Mouse (Mus musculus) ovary, adult 18-20 months (tissue): ENCODE measurements around the gene Chrnb1.

Experiments used
- DNase-seq: peaks from one replicate; pipeline ENCODE4 v3.0.0; 2022; ENCODE audit warnings: low spot score, mixed read lengths

Chrnb1 gene

GRCm38 (mm10) chr11:69795168-69795982, at the start of gene Chrnb1:
Gene Chrnb1 (minus strand): TSS chr11:69795943.
- peak; percentile 96 for DNase-seq

- no peak for DNase-seq
These were observed 43.0 kb upstream of the Chrnb1 start for GRCm38 (mm10) chr11:69838714-69839104.

- DNase-seq, result peak; percentile 96
These were observed 42.4 kb upstream of the Chrnb1 start, which contains the start of gene Tmem256 for GRCm38 (mm10) chr11:69837952-69838713. Gene Tmem256 (plus strand): TSS chr11:69838514.

- DNase-seq, result no peak
These were observed 41.8 kb upstream of the Chrnb1 start, which contains the start of gene Nlgn2 for GRCm38 (mm10) chr11:69837604-69837951. Gene Nlgn2 (minus strand): TSS chr11:69837784.

- DNase-seq, result no peak
These were observed 41.2 kb upstream of the Chrnb1 start for GRCm38 (mm10) chr11:69836703-69837576.

GRCm38 (mm10) chr11:69835966-69836335, 40.2 kb upstream of the Chrnb1 start:
- no peak for DNase-seq

- no peak for DNase-seq
These were observed 39.7 kb upstream of the Chrnb1 start for GRCm38 (mm10) chr11:69835326-69835965.

GRCm38 (mm10) chr11:69834001-69834549, 38.3 kb upstream of the Chrnb1 start:
- DNase-seq, result no peak

GRCm38 (mm10) chr11:69833554-69833953, 37.8 kb upstream of the Chrnb1 start:
- no peak for DNase-seq

- no peak for DNase-seq
These were observed 33.1 kb upstream of the Chrnb1 start for GRCm38 (mm10) chr11:69828832-69829231.

GRCm38 (mm10) chr11:69823456-69823855, 27.7 kb upstream of the Chrnb1 start:
- no peak for DNase-seq

GRCm38 (mm10) chr11:69822080-69822479, 26.3 kb upstream of the Chrnb1 start, which contains the start of gene Spem1:
Gene Spem1 (minus strand): TSS chr11:69822180.
- no peak for DNase-seq

GRCm38 (mm10) chr11:69818871-69819270, 23.1 kb upstream of the Chrnb1 start:
- DNase-seq, result no peak

- no peak for DNase-seq
These were observed 22.6 kb upstream of the Chrnb1 start, which contains the start of gene Spem2 for GRCm38 (mm10) chr11:69818365-69818764. Gene Spem2 (minus strand): TSS chr11:69818465.

GRCm38 (mm10) chr11:69816520-69816919, 20.8 kb upstream of the Chrnb1 start:
- DNase-seq, result no peak

GRCm38 (mm10) chr11:69815155-69815554, 19.4 kb upstream of the Chrnb1 start, which contains the start of gene Gm39566:
Gene Gm39566 (minus strand): TSS chr11:69815298.
- no peak for DNase-seq

GRCm38 (mm10) chr11:69810280-69810679, 14.5 kb upstream of the Chrnb1 start:
- DNase-seq, result no peak

- no peak for DNase-seq
These were observed 11.9 kb upstream of the Chrnb1 start for GRCm38 (mm10) chr11:69807641-69808040.

- no peak for DNase-seq
These were observed 10.6 kb upstream of the Chrnb1 start for GRCm38 (mm10) chr11:69806378-69806777.

GRCm38 (mm10) chr11:69804972-69805909, 9.5 kb upstream of the Chrnb1 start, which contains the start of gene Tmem102:
Gene Tmem102 (minus strand): TSS chr11:69805624.
- DNase-seq, result no peak
